Mouse (Mus musculus) embryonic facial prominence, embryonic 11.5 days (tissue): ENCODE measurements around the gene Cdrt4. TPM values are rescaled to one million over a fixed set of nuclear protein-coding genes. Genes with fewer than 3 reads are reported as not detected.

Source experiments
- ATAC-seq: fragments of 200-750 bp; cut with Nextera tagmentation; replicated peaks from 2 replicates; pipeline ENCODE4 v1.8.0; 2017; ENCODE audit warnings: low read depth; ENCODE audit not compliant: insufficient number of reproducible peaks, low FRiP score, low TSS enrichment
- DNase-seq: peaks from one replicate; pipeline ENCODE4 v3.0.0-alpha.2; 2015; ENCODE audit warnings: low spot score
- H3K27ac ChIP-seq: fragments of 300-500 bp; sonication (generic); replicated peaks from 2 replicates; pipeline ENCODE4 v1.5.1; 2014; ENCODE audit warnings: mild to moderate bottlenecking, low read depth, low read length, control low read depth
- H3K27me3 ChIP-seq: fragments of 300-500 bp; sonication (generic); 2 replicates; pipeline ENCODE4 v1.6.1; 2014; ENCODE audit warnings: mild to moderate bottlenecking, low read length, moderate library complexity, mixed read lengths; ENCODE audit not compliant: control insufficient read depth, insufficient read depth
- H3K36me3 ChIP-seq: fragments of 300-500 bp; sonication (generic); replicated peaks from 2 replicates; pipeline ENCODE4 v1.6.1; 2014; ENCODE audit warnings: low read depth, mild to moderate bottlenecking, low read length, moderate library complexity, mixed read lengths; ENCODE audit not compliant: control insufficient read depth, insufficient read depth
- H3K4me1 ChIP-seq: fragments of 300-500 bp; sonication (generic); 2 replicates; pipeline ENCODE4 v1.6.1; 2014; ENCODE audit warnings: low read length, mixed read lengths; ENCODE audit not compliant: control insufficient read depth, insufficient read depth
- H3K4me2 ChIP-seq: fragments of 300-500 bp; sonication (generic); 2 replicates; pipeline ENCODE4 v1.6.1; 2014; ENCODE audit warnings: low read depth, mild to moderate bottlenecking, control low read depth, low read length, moderate library complexity
- H3K4me3 ChIP-seq: fragments of 300-500 bp; sonication (generic); 2 replicates; pipeline ENCODE4 v1.5.1; 2014; ENCODE audit warnings: low read depth, low read length, control low read depth
- H3K9ac ChIP-seq: fragments of 300-500 bp; sonication (generic); replicated peaks from 2 replicates; pipeline ENCODE4 v1.6.1; 2014; ENCODE audit warnings: mild to moderate bottlenecking, control low read depth, low read length
- H3K9me3 ChIP-seq: fragments of 300-500 bp; sonication (generic); replicated peaks from 2 replicates; pipeline ENCODE4 v1.6.1; 2016; ENCODE audit warnings: mild to moderate bottlenecking, low read length, inconsistent platforms, mixed read lengths; ENCODE audit not compliant: control insufficient read depth
- WGBS: fragments of 180-500 bp; shearing (Covaris S2); extraction: QIAGEN DNeasy Blood & Tissue Kit; methylation state at CpG from one replicate; pipeline ENCODE4 v1.1.7; 2014; 5-methylcytosine and 5-hydroxymethylcytosine counted together
- polyA plus RNA-seq: library from polyadenylated mRNA; unstranded; fragments of >200 nt; fragmentation: Nextera tagmentation; extraction: Ambion mirVana; gene quantifications from 2 replicates; pipeline ENCODE4 v1.2.1, GENCODE M21; 2014

Cdrt4 gene
- polyA plus RNA-seq: not detected in 2 replicates

- H3K36me3 ChIP-seq: no peaks in the 10 kb centered on the region
- DNase-seq (no peak), ATAC-seq (no peak)
- no peaks in the 10 kb centered on the region for H3K9me3 ChIP-seq
- no peak within 1 kb of the TSS for H3K27ac ChIP-seq
- H3K27me3 ChIP-seq: no peaks in the 10 kb centered on the region
- no peak within 1 kb of the TSS for H3K4me2 ChIP-seq
- no peaks in the 10 kb centered on the region for H3K4me1 ChIP-seq
- no peak within 1 kb of the TSS for H3K9ac ChIP-seq
- H3K4me3 ChIP-seq: no peak within 1 kb of the TSS
- 75% methylated on average over 3 of the region's 3 CpGs for WGBS
Observed at GRCm38 (mm10) chr11:62951012-62951411, at the start of gene Cdrt4. TSS of gene Cdrt4 (plus strand) at chr11:62951193.

DNA sequence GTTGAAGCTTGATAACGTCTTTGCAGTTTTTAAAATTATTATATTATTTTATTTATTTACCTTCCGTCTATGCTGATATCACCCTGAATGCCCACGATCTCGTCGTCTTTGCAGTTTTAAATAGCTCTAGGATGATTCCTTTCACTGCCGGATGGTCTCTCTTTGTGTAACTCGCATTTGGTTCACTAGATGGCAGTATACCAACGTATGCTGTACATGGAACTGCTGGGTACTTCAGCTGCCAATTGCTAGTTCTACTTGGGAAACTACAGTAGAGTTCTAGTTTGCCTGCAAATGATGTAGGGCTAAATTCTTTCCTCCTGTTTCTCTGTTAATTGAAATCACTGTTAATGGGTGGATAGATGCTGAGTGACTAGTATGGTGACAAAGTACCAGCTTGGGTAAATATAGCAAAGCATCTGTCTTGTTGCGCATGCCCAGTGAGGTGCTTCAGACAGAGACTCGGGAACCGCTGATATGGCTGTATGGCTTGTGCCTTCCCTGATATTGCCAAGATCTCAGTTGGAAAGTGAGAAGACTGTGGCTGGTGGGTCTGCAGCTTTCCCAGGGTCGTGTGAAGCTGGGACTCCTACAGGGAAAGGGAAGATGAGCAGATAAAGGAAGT lies 49.2 kb upstream of the Cdrt4 start:
- no peak overlapping the region for H3K9ac ChIP-seq
- no peaks in the 10 kb centered on the region for H3K4me1 ChIP-seq
- no peaks in the 10 kb centered on the region for H3K9me3 ChIP-seq
- ATAC-seq: no peak
- peak; percentile 92 for DNase-seq
- H3K27ac ChIP-seq: no peak overlapping the region
- H3K36me3 ChIP-seq: no peaks in the 10 kb centered on the region
- H3K27me3 ChIP-seq: no peaks in the 10 kb centered on the region
- 35% methylated on average over 12 of the region's 12 CpGs for WGBS
- H3K4me2 ChIP-seq: no peak overlapping the region
- no peak overlapping the region for H3K4me3 ChIP-seq

GRCm38 (mm10) chr11:62903871-62904495 lies 47.0 kb upstream of the Cdrt4 start:
- Histone ChIP-seq H3K4me2 (no peak overlapping the region), H3K9me3 (no peaks in the 10 kb centered on the region), H3K9ac (no peak overlapping the region), H3K4me3 (no peak overlapping the region), H3K27me3 (no peaks in the 10 kb centered on the region), H3K36me3 (no peaks in the 10 kb centered on the region), H3K4me1 (no peaks in the 10 kb centered on the region), H3K27ac (no peak overlapping the region)
- ATAC-seq (no peak), DNase-seq (no peak)
- WGBS: 67% methylated on average over 6 of the region's 6 CpGs

DNA sequence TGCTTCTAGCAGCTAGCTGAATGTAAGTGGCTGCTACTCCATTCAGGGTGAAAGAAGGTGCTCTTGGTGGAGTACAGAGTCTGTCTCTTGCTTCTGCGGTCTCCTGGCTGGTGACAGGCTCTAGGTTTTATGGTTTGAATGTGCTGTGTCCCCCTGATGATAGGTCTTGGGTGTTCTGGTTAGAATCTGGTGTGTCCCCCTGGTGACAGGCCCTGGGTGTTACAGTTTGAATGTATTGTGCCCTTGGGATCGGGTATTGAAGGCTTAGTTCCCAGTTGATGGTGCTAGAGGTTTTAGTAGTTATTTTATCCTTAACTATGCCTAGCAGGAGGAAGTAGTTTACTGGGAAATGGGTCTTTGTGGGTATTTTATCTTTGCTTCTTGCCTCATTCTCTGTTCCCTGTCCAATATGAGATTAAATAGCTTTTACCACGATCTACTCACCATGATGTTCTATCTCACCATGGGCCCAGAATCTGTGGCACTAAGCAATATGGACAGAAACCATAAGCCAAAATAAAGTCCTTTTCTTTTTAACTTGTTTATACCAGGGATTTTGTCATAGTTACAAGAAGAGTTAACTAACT lies 41.2 kb upstream of the Cdrt4 start:
- H3K27me3 ChIP-seq: no peaks in the 10 kb centered on the region
- H3K4me2 ChIP-seq: no peak overlapping the region
- no peaks in the 10 kb centered on the region for H3K4me1 ChIP-seq
- DNase-seq: no peak
- WGBS: 74% methylated on average over 3 of the region's 3 CpGs
- H3K27ac ChIP-seq: no peak overlapping the region
- H3K9ac ChIP-seq: no peak overlapping the region
- H3K36me3 ChIP-seq: no peaks in the 10 kb centered on the region
- no peak for ATAC-seq
- no peak overlapping the region for H3K4me3 ChIP-seq
- no peaks in the 10 kb centered on the region for H3K9me3 ChIP-seq

GRCm38 (mm10) chr11:62911362-62911761 lies 39.6 kb upstream of the Cdrt4 start:
- Histone ChIP-seq H3K4me3 (no peak overlapping the region), H3K4me1 (no peaks in the 10 kb centered on the region), H3K27me3 (no peaks in the 10 kb centered on the region), H3K36me3 (no peaks in the 10 kb centered on the region), H3K9me3 (no peaks in the 10 kb centered on the region), H3K27ac (no peak overlapping the region), H3K9ac (no peak overlapping the region), H3K4me2 (no peak overlapping the region)
- DNase-seq (no peak), ATAC-seq (no peak)
- WGBS: 66% methylated on average over 8 of the region's 8 CpGs

GRCm38 (mm10) chr11:62913141-62913540 lies 37.9 kb upstream of the Cdrt4 start:
- 95% methylated on average over 2 of the region's 2 CpGs for WGBS
- Histone ChIP-seq H3K36me3 (no peaks in the 10 kb centered on the region), H3K27me3 (no peaks in the 10 kb centered on the region), H3K27ac (no peak overlapping the region), H3K9me3 (no peaks in the 10 kb centered on the region), H3K4me3 (no peak overlapping the region), H3K9ac (no peak overlapping the region), H3K4me1 (no peaks in the 10 kb centered on the region), H3K4me2 (no peak overlapping the region)
- DNase-seq: no peak
- ATAC-seq: no peak

DNA sequence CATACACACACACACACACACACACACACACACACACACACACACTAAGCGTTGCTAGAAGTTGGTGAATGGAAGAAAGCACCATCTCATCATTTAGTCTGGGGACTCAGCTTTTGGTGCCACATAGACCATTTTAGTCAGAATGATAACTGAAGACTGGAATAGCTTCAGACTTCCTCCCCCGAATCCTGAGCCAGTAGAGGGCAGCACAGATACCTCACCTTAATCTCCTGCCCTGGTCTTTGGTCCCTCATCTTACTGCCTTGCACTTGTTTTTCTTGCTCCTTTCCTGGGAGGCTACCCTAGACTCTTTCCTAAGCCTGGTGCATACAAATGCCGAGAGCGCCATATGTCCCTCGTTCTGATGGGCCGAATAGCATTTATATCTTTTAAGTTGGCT lies 36.5 kb upstream of the Cdrt4 start:
- no peaks in the 10 kb centered on the region for H3K27me3 ChIP-seq
- H3K4me2 ChIP-seq: no peak overlapping the region
- H3K36me3 ChIP-seq: no peaks in the 10 kb centered on the region
- ATAC-seq: no peak
- WGBS: 57% methylated on average over 6 of the region's 6 CpGs
- H3K4me3 ChIP-seq: no peak overlapping the region
- no peak overlapping the region for H3K9ac ChIP-seq
- H3K4me1 ChIP-seq: no peaks in the 10 kb centered on the region
- peak; percentile 35 for DNase-seq
- no peak overlapping the region for H3K27ac ChIP-seq
- no peaks in the 10 kb centered on the region for H3K9me3 ChIP-seq

DNA sequence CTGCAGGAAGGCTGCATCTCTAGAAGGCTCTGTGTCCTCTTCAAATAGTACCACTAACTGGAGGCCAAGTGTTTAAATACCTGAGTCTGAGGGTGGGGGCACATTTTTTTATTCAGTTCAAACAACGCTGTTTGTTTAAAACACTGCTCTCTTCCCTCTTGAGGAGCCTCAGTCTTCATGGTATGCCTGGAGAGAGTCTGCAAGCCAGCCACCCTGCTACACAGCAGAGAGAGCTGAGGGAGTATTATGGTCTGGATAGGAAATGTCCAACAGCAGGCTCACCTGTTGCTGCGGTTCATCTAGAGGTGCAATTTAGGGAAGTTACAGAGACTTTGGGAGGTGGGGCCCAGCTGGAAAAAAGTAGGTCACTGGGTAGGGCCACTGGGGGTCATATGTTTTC lies 35.5 kb upstream of the Cdrt4 start:
- H3K4me2 ChIP-seq: no peak overlapping the region
- H3K9me3 ChIP-seq: no peaks in the 10 kb centered on the region
- no peak overlapping the region for H3K4me3 ChIP-seq
- H3K9ac ChIP-seq: no peak overlapping the region
- no peak overlapping the region for H3K27ac ChIP-seq
- DNase-seq: no peak
- no peaks in the 10 kb centered on the region for H3K36me3 ChIP-seq
- WGBS: 88% methylated on average over 2 of the region's 2 CpGs
- H3K27me3 ChIP-seq: no peaks in the 10 kb centered on the region
- ATAC-seq: no peak
- H3K4me1 ChIP-seq: no peaks in the 10 kb centered on the region
